Mouse (Mus musculus) myocyte (in vitro differentiated cells): Measurements from ENCODE around the gene Nkain4. TPM values are rescaled to one million over a fixed set of nuclear protein-coding genes. Genes with fewer than 3 reads are reported as not detected.

ENCODE experiments used
- H3K27me3 ChIP-seq: one replicate; pipeline ENCODE4 v1.6.1; 2011; ENCODE audit not compliant: control insufficient read depth, insufficient read depth, insufficient read length
- H3K36me3 ChIP-seq: one replicate; pipeline ENCODE4 v1.6.1; 2011; ENCODE audit not compliant: control insufficient read depth, insufficient read depth
- H3K4me2 ChIP-seq: one replicate; pipeline ENCODE4 v1.6.1; 2011; ENCODE audit warnings: low read depth, control low read depth
- H3K4me3 ChIP-seq: one replicate; pipeline ENCODE4 v1.5.1; 2011; ENCODE audit warnings: mild to moderate bottlenecking, control low read depth, moderate library complexity
- H3K79me2 ChIP-seq: one replicate; pipeline ENCODE4 v1.6.1; 2011; ENCODE audit not compliant: control insufficient read depth, insufficient read depth
- H3ac ChIP-seq: one replicate; pipeline ENCODE4 v1.6.1; 2011; ENCODE audit not compliant: control insufficient read depth, insufficient read length
- CEBPB ChIP-seq: IDR thresholded peaks from 2 replicates; pipeline ENCODE4 v1.6.1; 2011; ENCODE audit warnings: mild to moderate bottlenecking, moderate library complexity; ENCODE audit not compliant: poor library complexity, insufficient read depth, severe bottlenecking
- E2F4 ChIP-seq: IDR thresholded peaks from one replicate; pipeline ENCODE4 v1.6.1; 2011; ENCODE audit warnings: mild to moderate bottlenecking, control low read depth, moderate library complexity; ENCODE audit not compliant: insufficient read depth
- MAX ChIP-seq: IDR thresholded peaks from one replicate; pipeline ENCODE4 v1.6.1; 2011; ENCODE audit warnings: low read depth, mild to moderate bottlenecking, control low read depth
- MYOD1 ChIP-seq, 3 experiments: IDR thresholded peaks; one replicate each; pipeline ENCODE4 v1.6.1; 2011; ENCODE audit warnings: control low read depth in 2 of 3, low read depth in 2 of 3, mild to moderate bottlenecking in 2 of 3, moderate library complexity in 1 of 3; ENCODE audit not compliant: insufficient read length in 2 of 3, control insufficient read depth in 1 of 3
- MYOG ChIP-seq, 3 experiments: IDR thresholded peaks; one replicate each; pipeline ENCODE4 v1.6.1; 2011; ENCODE audit warnings: control low read depth in 2 of 3, low read depth in 2 of 3, mild to moderate bottlenecking in 2 of 3; ENCODE audit not compliant: insufficient read length in 2 of 3, control insufficient read depth in 1 of 3, insufficient read depth in 1 of 3
- POLR2A ChIP-seq: IDR thresholded peaks from one replicate; pipeline ENCODE4 v1.6.1; 2011; ENCODE audit warnings: low read depth, mild to moderate bottlenecking, control low read depth, moderate library complexity; ENCODE audit not compliant: insufficient read length
- POLR2AphosphoS2 ChIP-seq: IDR thresholded peaks from one replicate; pipeline ENCODE4 v1.6.1; 2011; ENCODE audit warnings: low read depth, control low read depth; ENCODE audit not compliant: insufficient read length
- REST ChIP-seq: IDR thresholded peaks from one replicate; pipeline ENCODE4 v1.6.1; 2011; ENCODE audit warnings: mild to moderate bottlenecking, control low read depth, moderate library complexity; ENCODE audit not compliant: insufficient read depth, insufficient read length
- SRF ChIP-seq: IDR thresholded peaks from one replicate; pipeline ENCODE4 v1.6.1; 2011; ENCODE audit warnings: low read depth; ENCODE audit not compliant: control insufficient read depth, insufficient read length
- TCF12 ChIP-seq: IDR thresholded peaks from one replicate; pipeline ENCODE4 v1.6.1; 2011; ENCODE audit warnings: mild to moderate bottlenecking, control low read depth; ENCODE audit not compliant: poor library complexity, insufficient read depth, severe bottlenecking
- TCF3 ChIP-seq: IDR thresholded peaks from one replicate; pipeline ENCODE4 v1.6.1; 2011; ENCODE audit warnings: low read depth, control low read depth; ENCODE audit not compliant: insufficient read length
- USF1 ChIP-seq: IDR thresholded peaks from one replicate; pipeline ENCODE4 v1.6.1; 2011; ENCODE audit warnings: low read depth, mild to moderate bottlenecking, control low read depth, moderate library complexity
- polyA plus RNA-seq: library from polyadenylated mRNA; unstranded; fragments of >200 nt; fragmentation: generic; extraction: Trizol; gene quantifications from one replicate; pipeline ENCODE4 v1.2.1, GENCODE M21; 2012; ENCODE audit warnings: missing spikeins

The Nkain4 gene
- polyA plus RNA-seq, 1 experiment = not detected

GRCm38 (mm10) chr2:180895837-180896525 lies 58.5 kb downstream of the Nkain4 start:
- Histone ChIP-seq H3ac (no peak overlapping the region), H3K79me2 (no peaks in the 10 kb centered on the region), H3K36me3 (no peaks in the 10 kb centered on the region), H3K27me3 (peaks cover 58% of the 10 kb centered on the region), H3K4me2 (no peak overlapping the region), H3K4me3 (no peak overlapping the region)
- TF ChIP-seq MYOG (IDR thresholded peaks at IDR 0.05; ENCODE audit: control insufficient read depth in 1 of 3, insufficient read depth in 1 of 3, insufficient read length in 2 of 3, low read depth in 2 of 3) (no peak), TCF12 (no peak), E2F4 (no peak), MAX (no peak), TCF3 (no peak), POLR2AphosphoS2 (no peak), REST (no peak), USF1 (no peak), SRF (no peak), CEBPB (no peak), MYOD1 (IDR thresholded peaks at IDR 0.05; ENCODE audit: control insufficient read depth in 1 of 3, insufficient read length in 2 of 3, low read depth in 2 of 3) (no peak), POLR2A (no peak)

- H3K27me3 ChIP-seq = peaks cover 65% of the 10 kb centered on the region
- H3K36me3 ChIP-seq = no peaks in the 10 kb centered on the region
- no peak overlapping the region for H3K4me3 ChIP-seq
- H3K79me2 ChIP-seq = no peaks in the 10 kb centered on the region
- no peak for TF ChIP-seq POLR2A
- TF ChIP-seq REST = no peak
- TF ChIP-seq E2F4 = no peak
- no peak for TF ChIP-seq USF1
- no peak for TF ChIP-seq CEBPB
- no peak for TF ChIP-seq TCF3
- TF ChIP-seq MAX = no peak
- no peak for TF ChIP-seq POLR2AphosphoS2
- TF ChIP-seq SRF = no peak
- TF ChIP-seq MYOG (IDR thresholded peaks at IDR 0.05; ENCODE audit: control insufficient read depth in 1 of 3, insufficient read depth in 1 of 3, insufficient read length in 2 of 3, low read depth in 2 of 3) = no peak
- no peak for TF ChIP-seq MYOD1 (IDR thresholded peaks at IDR 0.05; ENCODE audit: control insufficient read depth in 1 of 3, insufficient read length in 2 of 3, low read depth in 2 of 3)
- no peak for TF ChIP-seq TCF12
- no peak overlapping the region for H3ac ChIP-seq
- H3K4me2 ChIP-seq = no peak overlapping the region
These were observed 59.2 kb downstream of the Nkain4 start for GRCm38 (mm10) chr2:180895321-180895720.

GRCm38 (mm10) chr2:180894734-180895133 lies 59.8 kb downstream of the Nkain4 start:
- no peaks in the 10 kb centered on the region for H3K36me3 ChIP-seq
- no peak overlapping the region for H3K4me2 ChIP-seq
- TF ChIP-seq MAX = no peak
- TF ChIP-seq USF1 = no peak
- no peak for TF ChIP-seq E2F4
- TF ChIP-seq REST = no peak
- H3ac ChIP-seq = no peak overlapping the region
- no peaks in the 10 kb centered on the region for H3K79me2 ChIP-seq
- H3K27me3 ChIP-seq = peaks cover 70% of the 10 kb centered on the region
- no peak overlapping the region for H3K4me3 ChIP-seq

- Histone ChIP-seq H3K27me3 (peaks cover 77% of the 10 kb centered on the region), H3K4me2 (no peak overlapping the region), H3K79me2 (no peaks in the 10 kb centered on the region), H3ac (no peak overlapping the region), H3K4me3 (no peak overlapping the region), H3K36me3 (no peaks in the 10 kb centered on the region)
- TF ChIP-seq REST = peak; percentile 93
- TF ChIP-seq TCF12 = no peak
These were observed 60.4 kb downstream of the Nkain4 start for GRCm38 (mm10) chr2:180894029-180894623.

GRCm38 (mm10) chr2:180893537-180894028 lies 60.9 kb downstream of the Nkain4 start:
- TF ChIP-seq CEBPB (no peak), POLR2A (no peak), TCF3 (no peak), MYOD1 (IDR thresholded peaks at IDR 0.05; ENCODE audit: control insufficient read depth in 1 of 3, insufficient read length in 2 of 3, low read depth in 2 of 3) (no peak), REST (no peak), MYOG (IDR thresholded peaks at IDR 0.05; ENCODE audit: control insufficient read depth in 1 of 3, insufficient read depth in 1 of 3, insufficient read length in 2 of 3, low read depth in 2 of 3) (no peak), MAX (no peak), E2F4 (no peak), USF1 (no peak), SRF (no peak), POLR2AphosphoS2 (no peak), TCF12 (no peak)

More at GRCm38 (mm10) chr2:180893537-180894028, 60.9 kb downstream of the Nkain4 start:
- Histone ChIP-seq H3K4me3 (no peak overlapping the region), H3K27me3 (peaks cover 82% of the 10 kb centered on the region), H3K79me2 (no peaks in the 10 kb centered on the region), H3ac (no peak overlapping the region), H3K4me2 (no peak overlapping the region), H3K36me3 (no peaks in the 10 kb centered on the region)
